Mouse (Mus musculus) intestine, postnatal 0 days (tissue): ENCODE measurements around the gene Hacl1. TPM values are rescaled to one million over a fixed set of nuclear protein-coding genes. Genes with fewer than 3 reads are reported as not detected.

Experiments used
- ATAC-seq: fragments of 200-750 bp; cut with Nextera tagmentation; 2 replicates; pipeline ENCODE4 v1.8.0; 2017; ENCODE audit warnings: mild to moderate bottlenecking, moderate TSS enrichment, moderate library complexity
- H3K27ac ChIP-seq: fragments of 300-500 bp; sonication (generic); 2 replicates; pipeline ENCODE4 v1.5.1; 2014; ENCODE audit warnings: mild to moderate bottlenecking, low read depth, low read length, moderate library complexity
- H3K27me3 ChIP-seq: fragments of 300-500 bp; sonication (generic); replicated peaks from 2 replicates; pipeline ENCODE4 v1.6.1; 2014; ENCODE audit warnings: low read length, mixed read lengths; ENCODE audit not compliant: control insufficient read depth, insufficient read depth
- H3K36me3 ChIP-seq: fragments of 300-500 bp; sonication (generic); 2 replicates; pipeline ENCODE4 v1.6.1; 2014; ENCODE audit warnings: mild to moderate bottlenecking, moderate library complexity; ENCODE audit not compliant: control insufficient read depth, insufficient read depth
- H3K4me1 ChIP-seq: fragments of 300-500 bp; sonication (generic); replicated peaks from 2 replicates; pipeline ENCODE4 v1.6.1; 2014; ENCODE audit warnings: antibody characterized with exemption, low read length, mixed read lengths; ENCODE audit not compliant: control insufficient read depth, insufficient read depth
- H3K4me2 ChIP-seq: fragments of 300-500 bp; sonication (generic); replicated peaks from 2 replicates; pipeline ENCODE4 v1.6.1; 2014; ENCODE audit warnings: low read depth, mild to moderate bottlenecking, moderate library complexity
- H3K4me3 ChIP-seq: fragments of 300-500 bp; sonication (generic); 2 replicates; pipeline ENCODE4 v1.5.1; 2014; ENCODE audit warnings: low read depth, low read length
- H3K9ac ChIP-seq: fragments of 300-500 bp; sonication (generic); 2 replicates; pipeline ENCODE4 v1.6.1; 2014; ENCODE audit warnings: mild to moderate bottlenecking, low read depth, low read length
- H3K9me3 ChIP-seq: fragments of 300-500 bp; sonication (generic); 2 replicates; pipeline ENCODE4 v1.6.1; 2016; ENCODE audit warnings: mixed run types; ENCODE audit not compliant: control insufficient read depth
- CTCF ChIP-seq: sonication (generic); IDR thresholded peaks from 2 replicates; pipeline ENCODE4 v1.5.1; 2016; ENCODE audit warnings: low read depth, mild to moderate bottlenecking, control low read depth, antibody characterized with exemption, moderate library complexity
- WGBS: fragments of 180-500 bp; shearing (Covaris S2); extraction: QIAGEN DNeasy Blood & Tissue Kit; methylation state at CpG from one replicate; pipeline ENCODE4 v1.1.7; 2014; 5-methylcytosine and 5-hydroxymethylcytosine counted together
- polyA plus RNA-seq: library from polyadenylated mRNA; unstranded; fragments of >200 nt; fragmentation: Nextera tagmentation; extraction: Ambion mirVana; gene quantifications from 2 replicates; pipeline ENCODE4 v1.2.1, GENCODE M21; 2015

Hacl1 gene
- polyA plus RNA-seq, 1 experiment from 2014 or later, result 35.5 TPM

GRCm38 (mm10) chr14:31658126-31658680 lies 17.1 kb upstream of the Hacl1 start:
- no peak for ATAC-seq
- Histone ChIP-seq H3K36me3 (no peaks in the 10 kb centered on the region), H3K9me3 (no peaks in the 10 kb centered on the region), H3K4me1 (peaks cover 10% of the 10 kb centered on the region), H3K4me2 (no peak overlapping the region), H3K9ac (no peak overlapping the region), H3K4me3 (no peak overlapping the region), H3K27me3 (no peaks in the 10 kb centered on the region), H3K27ac (no peak overlapping the region)
- WGBS, result 86% methylated on average over 8 of the region's 8 CpGs
- TF ChIP-seq CTCF, result no peak

- peak; percentile 90 for TF ChIP-seq CTCF
- H3K27me3 ChIP-seq, result no peaks in the 10 kb centered on the region
- no peak overlapping the region for H3K27ac ChIP-seq
- no peak overlapping the region for H3K4me2 ChIP-seq
- H3K4me3 ChIP-seq, result no peak overlapping the region
- H3K4me1 ChIP-seq, result peaks cover 3% of the 10 kb centered on the region
- H3K36me3 ChIP-seq, result no peaks in the 10 kb centered on the region
- no peak for ATAC-seq
- no peaks in the 10 kb centered on the region for H3K9me3 ChIP-seq
- 20% methylated on average over 5 of the region's 5 CpGs for WGBS
- no peak overlapping the region for H3K9ac ChIP-seq
Measured at GRCm38 (mm10) chr14:31656857-31657645, 16.0 kb upstream of the Hacl1 start.

DNA sequence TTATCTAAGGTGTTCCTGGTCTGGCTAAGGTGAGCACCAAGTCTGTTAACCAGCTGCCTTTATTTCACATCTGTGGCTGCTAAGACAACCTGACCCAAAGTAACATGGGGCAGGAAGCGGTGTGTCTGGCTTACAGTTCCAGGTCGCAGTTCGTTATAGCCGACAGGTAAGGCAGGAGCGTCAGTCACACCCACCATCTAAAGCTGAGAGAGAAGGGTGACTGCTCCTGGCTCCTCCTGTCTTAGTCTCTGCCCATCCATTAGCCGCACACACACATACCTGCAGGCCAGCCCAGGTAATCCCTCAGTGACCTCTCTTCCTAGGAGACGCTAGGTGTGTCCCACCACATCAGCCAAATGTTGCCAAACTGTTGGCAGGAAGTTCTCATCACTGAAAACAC lies 15.3 kb upstream of the Hacl1 start:
- Histone ChIP-seq H3K27me3 (no peaks in the 10 kb centered on the region), H3K4me1 (peaks cover 3% of the 10 kb centered on the region), H3K9ac (no peak overlapping the region), H3K36me3 (no peaks in the 10 kb centered on the region), H3K4me2 (no peak overlapping the region), H3K4me3 (no peak overlapping the region), H3K27ac (no peak overlapping the region), H3K9me3 (no peaks in the 10 kb centered on the region)
- TF ChIP-seq CTCF, result no peak
- no peak for ATAC-seq
- 61% methylated on average over 7 of the region's 7 CpGs for WGBS

DNA sequence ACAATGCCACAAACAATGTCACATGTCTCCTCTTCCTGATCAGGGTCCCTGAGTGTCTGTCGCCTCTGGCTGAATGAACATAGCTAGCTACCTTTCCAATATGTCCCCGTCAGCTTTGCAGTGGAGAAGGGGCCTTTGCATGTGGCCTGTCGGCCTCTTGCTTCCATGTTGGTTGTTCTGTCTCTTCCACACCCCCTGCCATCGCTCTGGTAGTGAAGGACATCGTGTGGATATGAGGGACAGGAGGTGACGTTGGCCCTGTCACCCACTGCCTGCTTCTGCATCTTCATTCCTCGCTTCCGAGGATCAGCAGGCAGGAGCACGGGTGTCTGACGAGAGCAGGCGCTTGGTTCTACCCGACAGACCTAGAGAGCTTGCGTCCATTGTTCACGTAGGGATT lies 14.3 kb upstream of the Hacl1 start:
- Histone ChIP-seq H3K27me3 (no peaks in the 10 kb centered on the region), H3K4me3 (no peak overlapping the region), H3K36me3 (no peaks in the 10 kb centered on the region), H3K4me1 (peaks cover 3% of the 10 kb centered on the region; the same call in 1 of the 2 replicates), H3K27ac (no peak overlapping the region), H3K4me2 (no peak overlapping the region), H3K9ac (no peak overlapping the region), H3K9me3 (no peaks in the 10 kb centered on the region)
- no peak for ATAC-seq
- 90% methylated on average over 14 of the region's 14 CpGs for WGBS
- TF ChIP-seq CTCF, result no peak

DNA sequence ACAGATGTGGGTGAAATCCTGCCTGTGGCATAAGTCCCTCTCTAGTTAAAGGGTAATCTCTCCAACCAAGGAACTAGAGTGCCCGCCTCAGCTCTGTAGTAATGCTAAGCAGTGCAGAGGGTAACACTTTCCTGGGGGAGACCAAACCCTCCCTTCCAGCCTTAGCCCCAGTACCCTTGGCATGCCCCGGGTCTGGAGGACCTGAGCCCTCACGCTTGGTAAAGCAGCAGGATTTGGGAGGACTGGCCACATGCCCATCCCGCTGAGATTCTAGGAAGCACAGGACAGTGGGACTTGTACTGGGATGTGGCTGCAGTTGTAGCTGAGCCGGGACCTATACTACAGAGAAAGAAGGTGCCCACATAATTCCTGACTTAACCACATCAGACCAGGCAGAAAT lies 13.7 kb upstream of the Hacl1 start:
- no peak overlapping the region for H3K9ac ChIP-seq
- peaks cover 3% of the 10 kb centered on the region; the same call in 1 of the 2 replicates for H3K4me1 ChIP-seq
- H3K27me3 ChIP-seq, result no peaks in the 10 kb centered on the region
- no peak overlapping the region for H3K4me3 ChIP-seq
- no peak overlapping the region for H3K27ac ChIP-seq
- ATAC-seq, result no peak
- H3K4me2 ChIP-seq, result no peak overlapping the region
- no peaks in the 10 kb centered on the region for H3K36me3 ChIP-seq
- WGBS, result 94% methylated on average over 5 of the region's 5 CpGs
- no peaks in the 10 kb centered on the region for H3K9me3 ChIP-seq
- TF ChIP-seq CTCF, result no peak

DNA sequence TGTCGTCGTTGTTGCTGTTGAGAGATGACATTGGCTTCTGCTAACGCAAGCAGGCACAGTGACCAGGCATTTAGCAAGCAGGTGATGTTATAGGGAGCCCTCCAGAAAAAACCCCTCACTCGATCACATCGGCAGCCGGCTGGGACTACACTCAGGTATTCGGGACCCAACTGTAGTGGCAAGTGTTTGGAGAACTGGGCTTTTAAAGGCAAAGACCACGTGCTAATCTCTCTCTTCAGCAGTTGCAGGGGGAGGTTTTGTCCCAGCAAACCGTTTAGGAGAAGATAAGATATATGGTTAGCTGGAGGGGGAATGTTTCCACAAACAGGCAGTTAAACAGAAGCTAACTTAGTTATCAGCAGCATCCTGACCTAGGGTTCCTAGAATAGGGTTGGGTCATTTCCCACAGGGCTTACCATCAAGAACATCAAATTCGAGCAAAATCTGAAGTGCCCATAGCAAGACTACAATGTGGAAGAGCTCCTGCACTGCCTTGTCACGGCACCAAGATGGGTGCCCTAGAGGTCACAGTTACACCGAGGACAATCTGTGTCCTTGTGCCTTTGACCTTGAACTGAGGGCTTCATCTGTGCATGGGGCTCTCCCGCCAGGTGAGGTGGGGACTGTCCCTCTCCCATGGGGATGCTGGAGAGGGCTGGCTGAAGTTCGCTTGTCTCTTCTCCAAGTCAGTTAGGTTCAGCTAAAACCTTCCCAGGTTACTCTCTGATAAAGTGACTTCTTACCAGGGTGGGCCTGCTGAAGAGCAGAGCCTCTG lies 12.2 kb upstream of the Hacl1 start:
- no peaks in the 10 kb centered on the region for H3K27me3 ChIP-seq
- no peak overlapping the region for H3K4me3 ChIP-seq
- H3K9me3 ChIP-seq, result no peaks in the 10 kb centered on the region
- WGBS, result 72% methylated on average over 14 of the region's 14 CpGs
- ATAC-seq, result no peak
- no peak overlapping the region for H3K27ac ChIP-seq
- no peaks in the 10 kb centered on the region for H3K36me3 ChIP-seq
- no peak overlapping the region for H3K9ac ChIP-seq
- peaks cover 3% of the 10 kb centered on the region; the same call in 1 of the 2 replicates for H3K4me1 ChIP-seq
- no peak for TF ChIP-seq CTCF
- H3K4me2 ChIP-seq, result no peak overlapping the region
